Mouse (Mus musculus): ENCODE measurements around the gene Dr1. TPM values are rescaled to one million over a fixed set of nuclear protein-coding genes. Genes with fewer than 3 reads are reported as not detected.

Gene Dr1
- polyA plus RNA-seq, 2 experiments, result 33.7 to 44.4 TPM

DNA sequence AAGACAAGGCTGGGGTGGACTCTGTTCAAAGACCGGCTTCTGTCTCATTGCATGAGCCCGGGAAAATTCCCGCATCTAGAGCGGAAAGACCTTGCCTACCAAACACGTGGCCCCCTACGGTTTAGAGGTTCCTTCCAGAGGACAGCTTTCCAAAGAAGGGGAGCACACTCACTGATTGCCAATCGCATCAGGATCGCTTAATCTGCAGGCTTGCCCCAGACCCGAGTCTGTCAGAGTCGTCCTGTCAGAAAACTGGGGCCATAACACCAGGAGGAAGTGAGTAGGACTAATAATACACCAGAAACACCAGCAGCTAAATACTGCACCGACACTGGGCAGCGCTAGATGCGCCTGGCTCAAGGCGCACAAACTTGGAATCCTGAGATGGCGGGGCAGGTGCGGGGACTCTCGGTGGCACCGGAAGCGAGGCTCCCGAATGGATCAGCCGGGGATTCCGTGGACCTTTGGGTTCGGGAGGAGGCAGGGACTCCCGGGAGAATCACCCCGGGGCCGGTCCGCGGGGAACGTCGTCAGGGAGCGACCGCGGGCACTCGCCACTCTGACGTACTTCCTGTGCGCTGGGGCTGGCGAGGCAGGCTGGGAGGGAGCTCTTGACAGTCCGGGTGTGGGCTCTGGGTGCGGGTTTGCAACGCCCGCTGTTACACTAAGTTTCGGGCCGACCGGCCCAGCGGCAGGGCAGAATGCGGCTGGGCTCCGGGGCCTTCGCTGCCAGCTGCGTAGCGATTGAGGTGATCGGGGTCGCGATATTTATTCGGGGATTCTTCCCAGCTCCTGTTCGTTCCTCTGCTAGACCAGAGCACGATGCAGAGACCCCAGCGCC lies 43.7 kb downstream of the Dr1 start, which contains the start of gene Pigg:
Gene Pigg, plus strand, starts transcription at position 386 of the 841 bp plus-strand sequence.
- ATAC-seq (ENCODE audit: low FRiP score, low read depth) (peak; percentile 97), DNase-seq (ENCODE audit: low spot score) (peak; percentile 83)
- H3K4me1 ChIP-seq (ENCODE audit: control insufficient read depth, insufficient read depth, low read length), result peaks cover 5% of the 10 kb centered on the region
- under 1% methylated on average over 51 of the region's 57 CpGs for WGBS
- peak within 1 kb of the TSS; percentile 56 for H3K27ac ChIP-seq (replicated peaks; ENCODE audit: low read depth, low read length)
- no peaks in the 10 kb centered on the region for H3K9me3 ChIP-seq (ENCODE audit: control insufficient read depth, low read length)
- peak within 1 kb of the TSS; percentile 87 for H3K4me2 ChIP-seq (replicated peaks; ENCODE audit: low read depth, low read length, severe bottlenecking)
- peak; percentile 85; the same call in 1 of the 2 replicates for TF ChIP-seq POLR2A (IDR thresholded peaks at IDR 0.05; ENCODE audit: borderline replicate concordance, extremely low read depth, insufficient read depth, insufficient read length)
- H3K27me3 ChIP-seq (ENCODE audit: control insufficient read depth, insufficient read depth, low read length), result no peaks in the 10 kb centered on the region
- H3K36me3 ChIP-seq (ENCODE audit: control insufficient read depth, insufficient read depth, low read length), result no peaks in the 10 kb centered on the region
- H3K9ac ChIP-seq (ENCODE audit: low read depth, low read length, severe bottlenecking), result peak within 1 kb of the TSS; percentile 84
- H3K4me3 ChIP-seq (replicated peaks; ENCODE audit: low read length), result peak within 1 kb of the TSS; percentile 77

DNA sequence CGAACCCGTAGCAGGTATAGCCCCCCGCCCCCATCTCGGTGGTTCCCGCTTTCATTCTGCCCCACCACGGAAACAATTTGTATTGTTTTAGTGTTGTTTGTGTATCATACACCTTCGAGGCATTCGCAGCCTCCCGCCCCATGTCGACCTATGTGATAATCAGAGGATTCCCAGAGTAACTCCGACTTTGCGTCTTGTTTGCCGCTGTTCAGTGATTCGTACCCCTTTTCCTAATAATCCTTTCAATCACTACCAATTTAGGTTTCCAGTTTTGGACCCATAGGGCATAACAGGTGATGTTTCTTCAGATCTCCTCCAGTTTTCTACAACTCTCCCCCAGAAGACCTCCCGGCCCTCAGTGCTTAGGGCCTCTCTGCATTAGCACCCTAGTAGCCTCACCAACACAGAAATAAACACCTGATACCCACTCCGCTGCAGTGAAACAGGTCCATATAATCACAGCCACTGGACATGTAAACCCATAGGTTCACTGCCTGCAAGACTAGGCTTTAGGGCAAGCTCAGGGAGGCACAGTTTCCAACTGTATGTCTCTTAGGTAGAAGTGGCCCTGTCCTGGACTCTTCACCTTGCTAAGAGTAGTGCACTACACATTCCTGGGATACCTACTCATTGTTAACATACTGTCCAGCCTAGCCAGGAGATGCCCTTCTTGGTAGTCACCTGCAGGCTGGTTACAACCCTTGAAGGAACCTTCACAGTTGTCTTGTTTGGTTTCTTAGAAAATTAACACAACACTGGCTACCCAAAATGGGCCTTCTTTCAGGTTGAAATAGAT lies 44.6 kb downstream of the Dr1 start:
- H3K27ac ChIP-seq (replicated peaks; ENCODE audit: low read depth, low read length), result peak overlapping the region; percentile 56; the same call in 1 of the 2 replicates
- ATAC-seq (ENCODE audit: low FRiP score, low read depth), result no peak; the same call in 1 of the 2 replicates
- no peak for TF ChIP-seq POLR2A (IDR thresholded peaks at IDR 0.05; ENCODE audit: borderline replicate concordance, extremely low read depth, insufficient read depth, insufficient read length)

More for the DNA sequence above, 44.6 kb downstream of the Dr1 start:
- Histone ChIP-seq H3K4me3 (replicated peaks; ENCODE audit: low read length) (peak overlapping the region; percentile 77), H3K4me1 (ENCODE audit: control insufficient read depth, insufficient read depth, low read length) (peaks cover 5% of the 10 kb centered on the region), H3K36me3 (ENCODE audit: control insufficient read depth, insufficient read depth, low read length) (no peaks in the 10 kb centered on the region; the same call in 1 of the 2 replicates), H3K4me2 (replicated peaks; ENCODE audit: low read depth, low read length, severe bottlenecking) (peak overlapping the region; percentile 87), H3K9ac (ENCODE audit: low read depth, low read length, severe bottlenecking) (peak overlapping the region; percentile 84), H3K9me3 (ENCODE audit: control insufficient read depth, low read length) (no peaks in the 10 kb centered on the region), H3K27me3 (ENCODE audit: control insufficient read depth, insufficient read depth, low read length) (no peaks in the 10 kb centered on the region)
- no peak for DNase-seq (ENCODE audit: low spot score)
- WGBS, result 8% methylated on average over 16 of the region's 16 CpGs

Other genes with a start within 250 kb of the Dr1 start
- gene Mtf2, start 203.2 kb upstream of the Dr1 start, polyA plus RNA-seq (2012; rRNA removed), result 47.5 TPM in 2 replicates
- 97.8 and 109 TPM in 2 replicates for gene Mtf2, start 203.2 kb upstream of the Dr1 start, polyA plus RNA-seq (2014; fragmentation: Nextera tagmentation; extraction: Ambion mirVana)
- 24.9 and 36.6 TPM in 2 replicates for gene Tmed5, start 136.3 kb upstream of the Dr1 start, polyA plus RNA-seq (2012; rRNA removed)
- gene Tmed5, start 136.3 kb upstream of the Dr1 start, polyA plus RNA-seq (2014; fragmentation: Nextera tagmentation; extraction: Ambion mirVana), result 32.6 and 35.1 TPM in 2 replicates
- 1.2 and 2.4 TPM in 2 replicates for gene Ccdc18, start 136.0 kb upstream of the Dr1 start, polyA plus RNA-seq (2012; rRNA removed)
- 7.0 and 8.3 TPM in 2 replicates for gene Ccdc18, start 136.0 kb upstream of the Dr1 start, polyA plus RNA-seq (2014; fragmentation: Nextera tagmentation; extraction: Ambion mirVana)
- 5.8 and 6.0 TPM in 2 replicates for gene Pigg, start 43.7 kb downstream of the Dr1 start, polyA plus RNA-seq (2012; rRNA removed)
- 2.4 TPM in 2 replicates for gene Pigg, start 43.7 kb downstream of the Dr1 start, polyA plus RNA-seq (2014; fragmentation: Nextera tagmentation; extraction: Ambion mirVana)
- 0.45 and 0.65 TPM in 2 replicates for gene Gm42517, start 99.0 kb downstream of the Dr1 start, polyA plus RNA-seq (2012; rRNA removed)
- gene Gm42517, start 99.0 kb downstream of the Dr1 start, polyA plus RNA-seq (2014; fragmentation: Nextera tagmentation; extraction: Ambion mirVana), result 0.14 and 0.52 TPM in 2 replicates
- 0.03 TPM in 1 of 2 replicates, not detected in the other for gene Pde6b, start 119.5 kb downstream of the Dr1 start, polyA plus RNA-seq (2012; rRNA removed)
- 0.17 TPM in 1 of 2 replicates, not detected in the other for gene Pde6b, start 119.5 kb downstream of the Dr1 start, polyA plus RNA-seq (2014; fragmentation: Nextera tagmentation; extraction: Ambion mirVana)
- 80.1 and 174 TPM in 2 replicates for gene Atp5k, start 165.6 kb downstream of the Dr1 start, polyA plus RNA-seq (2012; rRNA removed)
- 411 and 423 TPM in 2 replicates for gene Atp5k, start 165.6 kb downstream of the Dr1 start, polyA plus RNA-seq (2014; fragmentation: Nextera tagmentation; extraction: Ambion mirVana)
- gene Mfsd7a, start 180.0 kb downstream of the Dr1 start, polyA plus RNA-seq (2012; rRNA removed), result 2.5 and 2.7 TPM in 2 replicates
- gene Mfsd7a, start 180.0 kb downstream of the Dr1 start, polyA plus RNA-seq (2014; fragmentation: Nextera tagmentation; extraction: Ambion mirVana), result 0.14 TPM in 1 of 2 replicates, not detected in the other
- 24.3 and 26.7 TPM in 2 replicates for gene Pcgf3, start 192.3 kb downstream of the Dr1 start, polyA plus RNA-seq (2012; rRNA removed)
- gene Pcgf3, start 192.3 kb downstream of the Dr1 start, polyA plus RNA-seq (2014; fragmentation: Nextera tagmentation; extraction: Ambion mirVana), result 21.8 and 24.4 TPM in 2 replicates

Measured in limb, embryonic 14.5 days (tissue).